In genomic region chr5:83852022-83852421, GRCm38 (mm10) we compare ENCODE assay signal across 24 mouse cellular contexts.
DNase-seq lines count a peak whose midpoint lies in the region; ATAC-seq and TF ChIP-seq lines count a peak whose summit lies in the region.
"Had no signal": no experiment of that assay in that cellular context is flagged by ENCODE, and none has a peak within 500 bp of the region (broad histone marks: within the 10 kb centered on the region; RNA-seq: fewer than 3 reads in every experiment).

No protein-coding gene starts in this region.

- no peak; the same call in 1 of the 2 replicates for ATAC-seq in midbrain, postnatal 0 days (ENCODE audit: low FRiP score)
- no peak for ATAC-seq in midbrain, embryonic 16.5 days
- ATAC-seq: activated CD4-positive, CD25-positive, alpha-beta regulatory T cell, adult 4 months; CD4-positive, CD25-positive, alpha-beta regulatory T cell, adult 4 months; forebrain, embryonic 13.5 days; forebrain, embryonic 15.5 days; Patski had no signal

- 85% methylated on average over 4 of the region's 4 CpGs for WGBS in heart, embryonic 10.5 days
- 79% methylated on average over 4 of the region's 4 CpGs for WGBS in midbrain, postnatal 0 days
- WGBS in midbrain, embryonic 16.5 days, result 90% methylated on average over 4 of the region's 4 CpGs

- no peak overlapping the region for H3K4me2 ChIP-seq in midbrain, postnatal 0 days (ENCODE audit: low read depth, low read length, poor library complexity, severe bottlenecking)
- H3K4me2 ChIP-seq in midbrain, embryonic 16.5 days (ENCODE audit: low read length), result no peak overlapping the region
- H3K4me2 ChIP-seq: embryonic facial prominence, embryonic 12.5 days; forebrain, embryonic 13.5 days; forebrain, embryonic 15.5 days had no signal

- no peak overlapping the region for H3K9ac ChIP-seq in midbrain, postnatal 0 days (replicated peaks; ENCODE audit: low read length, poor library complexity, severe bottlenecking)
- H3K9ac ChIP-seq in midbrain, embryonic 16.5 days (ENCODE audit: low read depth, low read length), result no peak overlapping the region
- H3K9ac ChIP-seq: embryonic facial prominence, embryonic 12.5 days; forebrain, embryonic 13.5 days; forebrain, embryonic 15.5 days had no signal

- no peak for TF ChIP-seq CTCF in midbrain, postnatal 0 days (IDR thresholded peaks at IDR 0.05)

- no peaks in the 10 kb centered on the region for H3K9me3 ChIP-seq in heart, embryonic 10.5 days
- no peaks in the 10 kb centered on the region for H3K9me3 ChIP-seq in midbrain, postnatal 0 days (ENCODE audit: low read length)
- H3K9me3 ChIP-seq in midbrain, embryonic 16.5 days (replicated peaks; ENCODE audit: control insufficient read depth, low read length, poor library complexity, severe bottlenecking), result no peaks in the 10 kb centered on the region
- H3K9me3 ChIP-seq: embryonic facial prominence, embryonic 10.5 days; embryonic facial prominence, embryonic 12.5 days; forebrain, embryonic 13.5 days; forebrain, embryonic 15.5 days had no signal

- intact Hi-C loops in heart, postnatal 10 days (cut with DNase I), result no loop called here
- intact Hi-C loops in left cerebral cortex, postnatal 4 days (cut with DNase I), result no loop called here

- H3K4me1 ChIP-seq in heart, embryonic 10.5 days, result no peaks in the 10 kb centered on the region
- H3K4me1 ChIP-seq in midbrain, postnatal 0 days (ENCODE audit: insufficient read depth, low read length), result no peaks in the 10 kb centered on the region
- H3K4me1 ChIP-seq in midbrain, embryonic 16.5 days (ENCODE audit: control insufficient read depth, insufficient read depth, low read length), result no peaks in the 10 kb centered on the region
- H3K4me1 ChIP-seq: embryonic facial prominence, embryonic 10.5 days; embryonic facial prominence, embryonic 12.5 days; forebrain, embryonic 13.5 days; forebrain, embryonic 15.5 days had no signal

- H3K27ac ChIP-seq in heart, embryonic 10.5 days, result no peak overlapping the region
- H3K27ac ChIP-seq in midbrain, postnatal 0 days (ENCODE audit: low read depth, low read length), result no peak overlapping the region
- no peak overlapping the region for H3K27ac ChIP-seq in midbrain, embryonic 16.5 days (ENCODE audit: low read length)
- H3K27ac ChIP-seq: embryonic facial prominence, embryonic 10.5 days; embryonic facial prominence, embryonic 12.5 days; forebrain, embryonic 13.5 days; forebrain, embryonic 15.5 days had no signal

- DNase-seq in cerebellum, postnatal 10 days, result peak; percentile 5 to 8
- no peak for DNase-seq in cerebellum, postnatal 25 days
- peak; percentile 74 for DNase-seq in heart, embryonic 10.5 days (ENCODE audit: low spot score)
- DNase-seq in heart, postnatal 10 days, result no peak
- peak; percentile 27 for DNase-seq in left cerebral cortex, postnatal 4 days
- no peak for DNase-seq in left cerebral cortex, adult 9 months (ENCODE audit: low spot score in 2 of 2)
- peak; percentile 26 for DNase-seq in midbrain, postnatal 0 days (ENCODE audit: low spot score)
- DNase-seq: adrenal gland, adult 8-10 months; adrenal gland, postnatal 14 days; adrenal gland, postnatal 36 days; B cell, adult 2 months; cerebellum, adult 11-12 months; cerebellum, adult 2 months; cerebellum, adult 9-10 months had no signal

- no peaks in the 10 kb centered on the region for H3K36me3 ChIP-seq in heart, embryonic 10.5 days
- no peaks in the 10 kb centered on the region for H3K36me3 ChIP-seq in midbrain, postnatal 0 days (ENCODE audit: insufficient read depth, low read length)
- no peaks in the 10 kb centered on the region for H3K36me3 ChIP-seq in midbrain, embryonic 16.5 days (ENCODE audit: control insufficient read depth, insufficient read depth, low read length)
- H3K36me3 ChIP-seq: embryonic facial prominence, embryonic 10.5 days; embryonic facial prominence, embryonic 12.5 days; forebrain, embryonic 15.5 days; G1E had no signal

- no peaks in the 10 kb centered on the region for H3K27me3 ChIP-seq in heart, embryonic 10.5 days (ENCODE audit: insufficient read depth, poor library complexity, severe bottlenecking)
- no peaks in the 10 kb centered on the region for H3K27me3 ChIP-seq in midbrain, postnatal 0 days (ENCODE audit: insufficient read depth, low read length)
- no peaks in the 10 kb centered on the region for H3K27me3 ChIP-seq in midbrain, embryonic 16.5 days (ENCODE audit: control insufficient read depth, insufficient read depth, low read depth, low read length)
- H3K27me3 ChIP-seq: CH12.LX; embryonic facial prominence, embryonic 12.5 days; forebrain, embryonic 13.5 days; forebrain, embryonic 15.5 days; Patski had no signal

- no peak overlapping the region for H3K4me3 ChIP-seq in heart, embryonic 10.5 days
- no peak overlapping the region for H3K4me3 ChIP-seq in midbrain, postnatal 0 days (ENCODE audit: low read depth, low read length)
- H3K4me3 ChIP-seq in midbrain, embryonic 16.5 days (ENCODE audit: low read depth, low read length), result no peak overlapping the region
- H3K4me3 ChIP-seq: embryonic facial prominence, embryonic 10.5 days; embryonic facial prominence, embryonic 12.5 days; forebrain, embryonic 13.5 days; forebrain, embryonic 15.5 days had no signal

Comparison
In these comparisons a context has a peak if more than half of its experiments do, and no peak if none do; other contexts are left out.
1. DNase-seq: peak in cerebellum, postnatal 10 days (2 of 2), heart, embryonic 10.5 days (single experiment), left cerebral cortex, postnatal 4 days (single experiment) and midbrain, postnatal 0 days (single experiment); none in cerebellum, postnatal 25 days (0 of 2), heart, postnatal 10 days (0 of 2) and left cerebral cortex, adult 9 months (0 of 2).